Mouse (Mus musculus) midbrain, embryonic 10.5 days (tissue): ENCODE measurements at regions not wholly inside any gene's neighbourhood (a gene's known extent, or its start where the extent isn't known, plus 50 kb on each side); places are given as distances from the start of the nearest gene placed in this dataset.
"Not testable (repeated sequence)": the region's sequence is repeated elsewhere in the genome, so short reads cannot be mapped to it uniquely, and the experiment has no call there.

Source experiments
- DNase-seq: peaks from one replicate; pipeline ENCODE4 v3.0.0-alpha.2; 2017; ENCODE audit warnings: low spot score
- H3K27ac ChIP-seq: fragments of 300-500 bp; sonication (generic); replicated peaks from 2 replicates; pipeline ENCODE4 v1.5.1; 2016; ENCODE audit warnings: mild to moderate bottlenecking
- H3K27me3 ChIP-seq: fragments of 300-500 bp; sonication (generic); 2 replicates; pipeline ENCODE4 v1.6.1; 2016; ENCODE audit warnings: low read depth, mild to moderate bottlenecking; ENCODE audit not compliant: poor library complexity, severe bottlenecking
- H3K36me3 ChIP-seq: fragments of 300-500 bp; sonication (generic); 2 replicates; pipeline ENCODE4 v1.6.1; 2016; ENCODE audit warnings: mild to moderate bottlenecking, moderate library complexity
- H3K4me1 ChIP-seq: fragments of 300-500 bp; sonication (generic); 2 replicates; pipeline ENCODE4 v1.6.1; 2016
- H3K4me3 ChIP-seq: fragments of 300-500 bp; sonication (generic); 2 replicates; pipeline ENCODE4 v1.5.1; 2016; ENCODE audit warnings: mild to moderate bottlenecking, moderate library complexity
- H3K9me3 ChIP-seq: fragments of 300-500 bp; sonication (generic); replicated peaks from 2 replicates; pipeline ENCODE4 v1.6.1; 2016; ENCODE audit warnings: mild to moderate bottlenecking
- WGBS: fragments of 180-500 bp; shearing (Covaris S2); methylation state at CpG from one replicate; pipeline ENCODE4 v1.1.7; 2016; 5-methylcytosine and 5-hydroxymethylcytosine counted together

- H3K27ac ChIP-seq, H3K4me3 ChIP-seq, DNase-seq, H3K27me3 ChIP-seq, H3K4me1 ChIP-seq: not testable (repeated sequence)
- 98% methylated on average over 2 of the region's 2 CpGs for WGBS
- peaks cover 65% of the 10 kb centered on the region for H3K9me3 ChIP-seq
- peaks cover 28% of the 10 kb centered on the region for H3K36me3 ChIP-seq
These were observed 76.0 kb downstream of the Zfp97 start for GRCm38 (mm10) chr17:17197229-17197628.

GRCm38 (mm10) chr17:17229069-17229468, 107.9 kb downstream of the Zfp97 start:
- Histone ChIP-seq H3K4me1 (no peaks in the 10 kb centered on the region), H3K27me3 (no peaks in the 10 kb centered on the region), H3K27ac (no peak overlapping the region), H3K36me3 (no peaks in the 10 kb centered on the region), H3K9me3 (peaks cover 25% of the 10 kb centered on the region), H3K4me3 (no peak overlapping the region)
- DNase-seq = no peak
- WGBS = 55% methylated on average over 2 of the region's 2 CpGs

GRCm38 (mm10) chr17:17234329-17235185, 113.3 kb downstream of the Zfp97 start:
- Histone ChIP-seq H3K9me3 (peaks cover 14% of the 10 kb centered on the region), H3K27ac (peak overlapping the region; percentile 77), H3K4me3 (peak overlapping the region; percentile 63)
- WGBS = under 1% methylated on average over 21 of the region's 22 CpGs
- not testable (repeated sequence) for H3K27me3 ChIP-seq, H3K36me3 ChIP-seq, H3K4me1 ChIP-seq
- peak; percentile 87 for DNase-seq

GRCm38 (mm10) chr17:17235186-17235482, 113.9 kb downstream of the Zfp97 start:
- peaks cover 14% of the 10 kb centered on the region for H3K36me3 ChIP-seq
- peak overlapping the region; percentile 63 for H3K4me3 ChIP-seq
- not testable (repeated sequence) for H3K4me1 ChIP-seq, H3K27me3 ChIP-seq
- H3K27ac ChIP-seq = peak overlapping the region; percentile 74
- peak; percentile 12 for DNase-seq
- WGBS = under 1% methylated on average over 5 of the region's 5 CpGs
- peaks cover 18% of the 10 kb centered on the region for H3K9me3 ChIP-seq
